Mouse (Mus musculus) cerebellum, adult 2 months (tissue): ENCODE measurements around the gene Lancl1.

Experiments used
- CTCF ChIP-seq: fragments of 200-500 bp; IDR thresholded peaks from 2 replicates; pipeline ENCODE4 v1.5.1; 2011; ENCODE audit warnings: low read depth, mild to moderate bottlenecking, control low read depth, low read length, moderate library complexity, borderline replicate concordance; ENCODE audit not compliant: insufficient read depth
- POLR2A ChIP-seq: fragments of 200-500 bp; IDR thresholded peaks from 2 replicates; pipeline ENCODE4 v1.6.1; 2011; ENCODE audit warnings: low read length, control low read depth, borderline replicate concordance; ENCODE audit not compliant: insufficient read depth

GRCm38 (mm10) chr1:66985129-66985698 lies 53.5 kb downstream of the Lancl1 start:
- TF ChIP-seq POLR2A (no peak), CTCF (no peak)
